Mouse (Mus musculus): Measurements from ENCODE around the gene Clip4. TPM values are rescaled to one million over a fixed set of nuclear protein-coding genes. Genes with fewer than 3 reads are reported as not detected.

The Clip4 gene
- total and polyA plus RNA-seq, 3 experiments: 0.23 TPM; not detected in 2

DNA sequence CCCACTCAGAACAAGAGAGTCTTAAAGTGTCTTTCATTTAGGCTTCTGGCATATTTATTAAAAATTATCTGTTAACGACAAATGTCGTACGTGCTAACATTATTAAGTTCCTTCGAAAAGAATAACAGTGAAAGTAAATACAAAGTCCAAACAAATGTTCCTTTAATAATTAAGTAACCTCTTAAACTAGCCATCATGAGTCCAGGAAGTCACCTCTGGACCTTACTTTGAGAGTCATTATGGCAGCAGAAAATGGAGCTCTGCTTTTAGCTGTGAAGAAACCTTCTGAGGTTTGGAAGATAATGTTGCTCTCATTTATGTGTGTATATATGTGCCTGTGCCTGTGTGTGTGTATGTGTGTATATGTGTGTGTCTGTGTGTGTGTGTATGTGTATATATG is 35.6 kb downstream of the Clip4 start:
- peaks cover 3% of the 10 kb centered on the region for H3K9me3 ChIP-seq (replicated peaks; ENCODE audit: low read length)
- H3K36me3 ChIP-seq (replicated peaks in 1 of 2; ENCODE audit: control insufficient read depth in 1 of 2, insufficient read depth in 1 of 2, low read length in 1 of 2): no peaks in the 10 kb centered on the region
- dilution Hi-C loops (cut with MboI; ENCODE audit: extremely low pct_ligation_motif_present, extremely low pct_unique_long_range_greater_than_20kb, low sequenced_read_pairs) (no loop called here), in situ Hi-C loops (cut with MboI; ENCODE audit: low pct_ligation_motif_present, low pct_unique_long_range_greater_than_20kb, low sequenced_read_pairs) (no loop called here)
- no peak overlapping the region for H3K4me2 ChIP-seq (ENCODE audit: insufficient read depth, low read depth, poor library complexity, severe bottlenecking)
- H3K27ac ChIP-seq (ENCODE audit: insufficient read depth, low read depth): no peak overlapping the region
- H3K27me3 ChIP-seq (replicated peaks): no peaks in the 10 kb centered on the region
- H3K9ac ChIP-seq (ENCODE audit: insufficient read depth, low read depth): no peak overlapping the region
- no peaks in the 10 kb centered on the region for H3K79me2 ChIP-seq (replicated peaks; ENCODE audit: control insufficient read depth, extremely low read depth, insufficient read depth, poor library complexity, severe bottlenecking)
- no peak for DNase-seq (ENCODE audit: extremely low read depth)
- no peak overlapping the region for H3K4me3 ChIP-seq (replicated peaks in 1 of 3; ENCODE audit: low read depth in 2 of 3, low read length in 2 of 3, poor library complexity in 1 of 3)
- H3K4me1 ChIP-seq (ENCODE audit: control insufficient read depth in 1 of 2, insufficient read depth in 2 of 2): no peaks in the 10 kb centered on the region
- TF ChIP-seq TCF12 (IDR thresholded peaks at IDR 0.05; ENCODE audit: low read depth, low read length) (no peak), NRF1 (IDR thresholded peaks at IDR 0.05; ENCODE audit: low read depth, low read length) (no peak), IRF4 (IDR thresholded peaks at IDR 0.05; ENCODE audit: low read depth, low read length) (no peak), CHD1 (IDR thresholded peaks at IDR 0.05; ENCODE audit: low read depth, low read length) (no peak), CTCF (conservative IDR thresholded peaks at IDR 0.05 in 1 of 2, IDR thresholded peaks at IDR 0.05 in 1 of 2; ENCODE audit: low read depth in 2 of 2, low read length in 2 of 2) (no peak), CHD2 (IDR thresholded peaks at IDR 0.05; ENCODE audit: low read length) (no peak), MXI1 (IDR thresholded peaks at IDR 0.05; ENCODE audit: low read depth, low read length) (no peak), UBTF (IDR thresholded peaks at IDR 0.05; ENCODE audit: low read depth, low read length) (no peak), MAZ (IDR thresholded peaks at IDR 0.05; ENCODE audit: low read depth, low read length) (no peak), JUND (conservative IDR thresholded peaks at IDR 0.05; ENCODE audit: low read depth, low read length) (no peak), BHLHE40 (IDR thresholded peaks at IDR 0.05; ENCODE audit: low read depth, low read length) (no peak), ZMIZ1 (IDR thresholded peaks at IDR 0.05; ENCODE audit: low read depth, low read length) (no peak), TBP (conservative IDR thresholded peaks at IDR 0.05; ENCODE audit: low read depth, low read length) (no peak)

DNA sequence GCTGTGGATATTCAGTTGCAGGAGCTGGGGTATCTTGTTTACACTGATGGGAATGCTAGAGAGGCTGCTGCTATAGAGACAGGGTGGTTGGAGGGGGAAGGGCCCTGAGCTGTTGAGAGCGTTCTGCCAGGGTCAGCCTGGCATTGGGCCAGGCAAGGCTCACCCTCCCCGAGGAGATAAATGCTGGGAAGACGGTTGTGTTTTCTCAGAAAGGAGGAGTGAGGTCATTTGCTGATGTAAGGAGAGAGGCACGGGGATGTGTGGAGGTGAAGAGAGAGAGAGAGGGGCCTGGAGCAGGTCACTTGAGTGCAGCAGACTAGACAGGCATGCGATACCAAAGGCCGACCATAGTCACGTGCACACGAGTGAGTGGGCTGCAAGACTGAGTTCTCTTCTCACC is 42.8 kb downstream of the Clip4 start:
- no peaks in the 10 kb centered on the region for H3K4me1 ChIP-seq (ENCODE audit: control insufficient read depth in 1 of 2, insufficient read depth in 2 of 2)
- no peaks in the 10 kb centered on the region for H3K79me2 ChIP-seq (replicated peaks; ENCODE audit: control insufficient read depth, extremely low read depth, insufficient read depth, poor library complexity, severe bottlenecking)
- dilution Hi-C loops (cut with MboI; ENCODE audit: extremely low pct_ligation_motif_present, extremely low pct_unique_long_range_greater_than_20kb, low sequenced_read_pairs) (no loop called here), in situ Hi-C loops (cut with MboI; ENCODE audit: low pct_ligation_motif_present, low pct_unique_long_range_greater_than_20kb, low sequenced_read_pairs) (no loop called here)
- TF ChIP-seq SMC3 (IDR thresholded peaks at IDR 0.05; ENCODE audit: low read depth, low read length) (no peak), ZC3H11A (IDR thresholded peaks at IDR 0.05; ENCODE audit: low read depth, low read length) (no peak), BHLHE40 (IDR thresholded peaks at IDR 0.05; ENCODE audit: low read depth, low read length) (0 out of 2 replicates have a peak, but pooled peaks have one; percentile 35)
- no peaks in the 10 kb centered on the region for H3K36me3 ChIP-seq (replicated peaks in 1 of 2; ENCODE audit: control insufficient read depth in 1 of 2, insufficient read depth in 1 of 2, low read length in 1 of 2)
- no peak overlapping the region for H3K9ac ChIP-seq (ENCODE audit: insufficient read depth, low read depth)
- H3K9me3 ChIP-seq (replicated peaks; ENCODE audit: low read length): no peaks in the 10 kb centered on the region
- H3K4me3 ChIP-seq (replicated peaks in 1 of 3; ENCODE audit: low read depth in 2 of 3, low read length in 2 of 3, poor library complexity in 1 of 3): no peak overlapping the region
- H3K27ac ChIP-seq (ENCODE audit: insufficient read depth, low read depth): no peak overlapping the region
- no peak for DNase-seq (ENCODE audit: extremely low read depth)
- no peak overlapping the region for H3K4me2 ChIP-seq (ENCODE audit: insufficient read depth, low read depth, poor library complexity, severe bottlenecking)
- H3K27me3 ChIP-seq (replicated peaks): no peaks in the 10 kb centered on the region

All from CH12.LX (cell line).